Mouse (Mus musculus) lung, embryonic 16.5 days (tissue): ENCODE data around the gene Grk3. TPM values are rescaled to one million over a fixed set of nuclear protein-coding genes. Genes with fewer than 3 reads are reported as not detected.

Experiments used
- ATAC-seq: fragments of 200-750 bp; cut with Nextera tagmentation; 2 replicates; pipeline ENCODE4 v1.8.0; 2017; ENCODE audit warnings: low read depth, mild to moderate bottlenecking, moderate library complexity
- H3K27ac ChIP-seq: fragments of 300-500 bp; sonication (generic); 2 replicates; pipeline ENCODE4 v1.5.1; 2014; ENCODE audit warnings: mild to moderate bottlenecking, control low read depth, low read length
- H3K27me3 ChIP-seq: fragments of 300-500 bp; sonication (generic); 2 replicates; pipeline ENCODE4 v1.6.1; 2014; ENCODE audit warnings: low read depth, low read length, mixed read lengths; ENCODE audit not compliant: control insufficient read depth, insufficient read depth
- H3K36me3 ChIP-seq: fragments of 300-500 bp; sonication (generic); 2 replicates; pipeline ENCODE4 v1.6.1; 2014; ENCODE audit warnings: low read length; ENCODE audit not compliant: control insufficient read depth, insufficient read depth
- H3K4me1 ChIP-seq: fragments of 300-500 bp; sonication (generic); replicated peaks from 2 replicates; pipeline ENCODE4 v1.6.1; 2014; ENCODE audit warnings: low read length, mixed read lengths; ENCODE audit not compliant: control insufficient read depth, insufficient read depth
- H3K4me2 ChIP-seq: fragments of 300-500 bp; sonication (generic); 2 replicates; pipeline ENCODE4 v1.6.1; 2014; ENCODE audit warnings: low read depth, low read length, control low read depth
- H3K4me3 ChIP-seq: fragments of 300-500 bp; sonication (generic); 2 replicates; pipeline ENCODE4 v1.5.1; 2014; ENCODE audit warnings: mild to moderate bottlenecking, low read length, control low read depth
- H3K9ac ChIP-seq: fragments of 300-500 bp; sonication (generic); 2 replicates; pipeline ENCODE4 v1.6.1; 2014; ENCODE audit warnings: low read length, control low read depth
- H3K9me3 ChIP-seq: fragments of 300-500 bp; sonication (generic); 2 replicates; pipeline ENCODE4 v1.6.1; 2016; ENCODE audit warnings: low read length; ENCODE audit not compliant: control insufficient read depth
- WGBS: fragments of 180-500 bp; shearing (Covaris S2); extraction: QIAGEN DNeasy Blood & Tissue Kit; methylation state at CpG from one replicate; pipeline ENCODE4 v1.1.7; 2014; 5-methylcytosine and 5-hydroxymethylcytosine counted together
- polyA plus RNA-seq: library from polyadenylated mRNA; unstranded; fragments of >200 nt; fragmentation: Nextera tagmentation; extraction: Ambion mirVana; gene quantifications from 2 replicates; pipeline ENCODE4 v1.2.1, GENCODE M21; 2015

Grk3 gene
- polyA plus RNA-seq, 1 experiment from 2014 or later, result 19.1 TPM

DNA sequence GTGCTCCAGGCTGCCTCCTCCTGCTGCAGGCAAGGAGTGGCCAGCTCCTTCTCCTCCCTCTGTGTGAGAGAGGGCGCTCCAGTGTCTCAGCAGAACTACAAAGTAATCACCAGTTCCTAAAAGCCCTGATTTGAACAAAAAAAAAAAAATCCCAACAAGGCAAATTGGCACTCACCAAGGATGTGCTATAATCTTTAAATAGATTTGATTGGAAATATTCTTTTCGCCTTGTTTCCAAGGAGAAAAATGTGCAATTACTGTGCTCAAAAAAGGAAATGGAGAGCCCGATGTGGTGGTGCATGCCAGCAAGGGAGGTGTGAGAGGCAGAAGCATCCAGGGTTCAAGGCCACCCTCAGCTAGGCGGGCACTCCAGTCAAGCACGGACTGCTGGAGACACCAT lies 83.7 kb downstream of the Grk3 start:
- Histone ChIP-seq H3K9ac (no peak overlapping the region), H3K9me3 (no peaks in the 10 kb centered on the region), H3K4me1 (no peaks in the 10 kb centered on the region; the same call in 1 of the 2 replicates), H3K36me3 (peaks cover 3% of the 10 kb centered on the region), H3K27ac (no peak overlapping the region), H3K4me2 (no peak overlapping the region), H3K4me3 (no peak overlapping the region), H3K27me3 (no peaks in the 10 kb centered on the region)
- 83% methylated on average over 5 of the region's 5 CpGs for WGBS
- ATAC-seq, result no peak

DNA sequence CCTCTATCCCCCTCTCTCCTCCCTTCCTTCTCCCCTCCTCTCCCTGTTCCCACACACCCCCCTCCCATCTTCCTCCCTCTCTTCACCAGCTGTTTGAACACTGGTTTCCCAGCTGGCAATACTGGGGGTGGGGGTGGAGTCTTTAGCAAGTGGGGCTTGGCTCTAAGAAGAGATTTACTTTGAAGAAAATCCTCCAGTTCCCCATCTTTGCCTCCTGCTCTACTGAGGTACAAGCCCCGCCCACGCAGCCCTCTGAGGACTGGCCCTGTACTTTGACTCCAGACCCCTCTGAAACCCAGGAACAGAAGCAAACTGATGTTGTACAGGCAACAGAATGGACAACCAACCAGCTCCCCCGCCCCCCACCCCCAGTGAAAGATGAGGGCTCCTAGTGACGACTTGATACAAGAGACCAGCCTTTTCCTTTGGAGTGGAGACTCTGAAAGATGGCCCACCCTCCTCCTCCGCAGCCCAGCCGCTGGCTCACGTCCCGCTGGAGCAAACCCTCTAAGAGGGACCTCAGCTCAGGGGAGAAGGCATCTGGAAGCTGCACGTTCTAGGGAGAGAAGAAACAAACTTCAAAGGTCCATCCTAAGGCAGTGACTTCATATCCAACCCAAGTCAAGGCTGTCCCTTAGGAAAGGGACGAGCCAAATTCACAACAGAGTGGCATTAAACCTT lies 87.2 kb downstream of the Grk3 start:
- ATAC-seq, result peak; percentile 65
- H3K9me3 ChIP-seq, result no peaks in the 10 kb centered on the region
- 34% methylated on average over 10 of the region's 10 CpGs for WGBS

GRCm38 (mm10) chr5:112925422-112925821 lies 90.2 kb downstream of the Grk3 start:
- ATAC-seq, result no peak
- H3K9me3 ChIP-seq, result no peaks in the 10 kb centered on the region
- 96% methylated on average over 5 of the region's 5 CpGs for WGBS
- H3K4me3 ChIP-seq, result no peak overlapping the region
- no peak overlapping the region for H3K27ac ChIP-seq
- H3K9ac ChIP-seq, result no peak overlapping the region
- no peak overlapping the region for H3K4me2 ChIP-seq
- H3K4me1 ChIP-seq, result no peaks in the 10 kb centered on the region; the same call in 1 of the 2 replicates
- no peaks in the 10 kb centered on the region for H3K27me3 ChIP-seq
- peaks cover 5% of the 10 kb centered on the region for H3K36me3 ChIP-seq

More for the DNA sequence above, 87.2 kb downstream of the Grk3 start:
- Histone ChIP-seq H3K4me1 (no peaks in the 10 kb centered on the region; the same call in 1 of the 2 replicates), H3K27ac (no peak overlapping the region), H3K4me2 (no peak overlapping the region), H3K9ac (no peak overlapping the region), H3K36me3 (peaks cover 5% of the 10 kb centered on the region), H3K27me3 (no peaks in the 10 kb centered on the region), H3K4me3 (no peak overlapping the region)

GRCm38 (mm10) chr5:112924806-112925205 lies 90.8 kb downstream of the Grk3 start:
- no peak for ATAC-seq
- Histone ChIP-seq H3K27ac (no peak overlapping the region), H3K9me3 (no peaks in the 10 kb centered on the region), H3K4me1 (no peaks in the 10 kb centered on the region; the same call in 1 of the 2 replicates), H3K9ac (no peak overlapping the region), H3K4me3 (no peak overlapping the region), H3K27me3 (no peaks in the 10 kb centered on the region), H3K4me2 (no peak overlapping the region), H3K36me3 (peaks cover 5% of the 10 kb centered on the region)
- WGBS, result 82% methylated on average over 8 of the region's 8 CpGs

- no peak overlapping the region for H3K27ac ChIP-seq
- no peak overlapping the region for H3K4me3 ChIP-seq
- no peaks in the 10 kb centered on the region for H3K9me3 ChIP-seq
- WGBS, result 89% methylated on average over 14 of the region's 14 CpGs
- no peaks in the 10 kb centered on the region; the same call in 1 of the 2 replicates for H3K4me1 ChIP-seq
- no peak for ATAC-seq
- no peaks in the 10 kb centered on the region for H3K27me3 ChIP-seq
- peaks cover 5% of the 10 kb centered on the region for H3K36me3 ChIP-seq
- H3K9ac ChIP-seq, result no peak overlapping the region
- H3K4me2 ChIP-seq, result no peak overlapping the region
Measured at GRCm38 (mm10) chr5:112923841-112924240, 91.8 kb downstream of the Grk3 start.

GRCm38 (mm10) chr5:112921914-112922313 lies 93.7 kb downstream of the Grk3 start:
- no peak for ATAC-seq
- no peaks in the 10 kb centered on the region for H3K27me3 ChIP-seq

GRCm38 (mm10) chr5:112910381-112910780 lies 105.2 kb downstream of the Grk3 start:
- H3K4me3 ChIP-seq, result no peak overlapping the region
- 85% methylated on average over 5 of the region's 5 CpGs for WGBS
- no peak for ATAC-seq

More at GRCm38 (mm10) chr5:112921914-112922313, 93.7 kb downstream of the Grk3 start:
- peaks cover 5% of the 10 kb centered on the region for H3K36me3 ChIP-seq
- H3K27ac ChIP-seq, result no peak overlapping the region
- H3K4me3 ChIP-seq, result no peak overlapping the region
- H3K4me1 ChIP-seq, result no peaks in the 10 kb centered on the region
- no peaks in the 10 kb centered on the region for H3K9me3 ChIP-seq
- H3K4me2 ChIP-seq, result no peak overlapping the region
- no peak overlapping the region for H3K9ac ChIP-seq

GRCm38 (mm10) chr5:112908169-112908614 lies 107.4 kb downstream of the Grk3 start:
- peak overlapping the region; percentile 39 for H3K27ac ChIP-seq
- WGBS, result 21% methylated on average over 2 of the region's 2 CpGs
- no peaks in the 10 kb centered on the region for H3K27me3 ChIP-seq
- H3K9me3 ChIP-seq, result no peaks in the 10 kb centered on the region
- H3K4me1 ChIP-seq, result no peaks in the 10 kb centered on the region
- H3K4me2 ChIP-seq, result no peak overlapping the region
- peak; percentile 61 for ATAC-seq
- no peak overlapping the region for H3K9ac ChIP-seq
- no peaks in the 10 kb centered on the region for H3K36me3 ChIP-seq
- no peak overlapping the region for H3K4me3 ChIP-seq

More at GRCm38 (mm10) chr5:112910381-112910780, 105.2 kb downstream of the Grk3 start:
- Histone ChIP-seq H3K9me3 (no peaks in the 10 kb centered on the region), H3K27ac (no peak overlapping the region), H3K9ac (no peak overlapping the region), H3K27me3 (no peaks in the 10 kb centered on the region), H3K4me1 (no peaks in the 10 kb centered on the region), H3K4me2 (no peak overlapping the region), H3K36me3 (no peaks in the 10 kb centered on the region; the same call in 1 of the 2 replicates)

- Histone ChIP-seq H3K9ac (no peak overlapping the region), H3K4me2 (no peak overlapping the region), H3K36me3 (no peaks in the 10 kb centered on the region), H3K27ac (no peak overlapping the region), H3K27me3 (no peaks in the 10 kb centered on the region), H3K4me3 (no peak overlapping the region), H3K4me1 (no peaks in the 10 kb centered on the region), H3K9me3 (no peaks in the 10 kb centered on the region)
- ATAC-seq, result no peak
- WGBS, result 44% methylated on average over 6 of the region's 6 CpGs
Measured at GRCm38 (mm10) chr5:112907504-112907903, 108.1 kb downstream of the Grk3 start.
